Mouse (Mus musculus): ENCODE measurements around the gene Crlf3. TPM values are rescaled to one million over a fixed set of nuclear protein-coding genes. Genes with fewer than 3 reads are reported as not detected.
"Not testable (repeated sequence)": the region's sequence is repeated elsewhere in the genome, so short reads cannot be mapped to it uniquely, and the experiment has no call there.

Crlf3 gene
- polyA plus RNA-seq, 1 experiment: 20.7 TPM

DNA sequence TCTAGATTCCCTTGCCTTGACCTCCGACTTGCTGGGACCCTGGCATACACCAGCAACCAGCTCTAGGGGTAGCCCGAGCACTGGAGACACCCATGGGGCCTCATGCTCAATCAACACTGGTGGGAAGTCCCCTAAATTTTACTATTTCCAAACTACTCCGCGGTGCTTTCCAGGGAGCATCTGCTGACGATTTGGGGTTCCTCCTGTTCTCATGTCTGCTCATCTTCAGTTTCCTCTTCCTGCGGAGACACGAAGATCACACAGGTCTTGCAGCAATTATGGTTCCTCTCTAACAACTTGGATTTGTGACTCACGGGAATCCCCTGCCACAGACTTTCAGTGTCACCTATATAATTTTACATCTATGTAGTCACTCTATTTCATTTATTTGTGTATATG is 37.4 kb downstream of the Crlf3 start:
- TF ChIP-seq CTCF (IDR thresholded peaks at IDR 0.05; ENCODE audit: borderline replicate concordance, insufficient read depth, low read length) (no peak), POLR2A (IDR thresholded peaks at IDR 0.05; ENCODE audit: low read depth, low read length) (no peak)
- Histone ChIP-seq H3K4me1 (ENCODE audit: control insufficient read depth, insufficient read depth, low read length) (no peaks in the 10 kb centered on the region), H3K27ac (ENCODE audit: insufficient read depth, low read length) (no peak overlapping the region), H3K4me3 (ENCODE audit: insufficient read depth, low read length) (no peak overlapping the region)

DNA sequence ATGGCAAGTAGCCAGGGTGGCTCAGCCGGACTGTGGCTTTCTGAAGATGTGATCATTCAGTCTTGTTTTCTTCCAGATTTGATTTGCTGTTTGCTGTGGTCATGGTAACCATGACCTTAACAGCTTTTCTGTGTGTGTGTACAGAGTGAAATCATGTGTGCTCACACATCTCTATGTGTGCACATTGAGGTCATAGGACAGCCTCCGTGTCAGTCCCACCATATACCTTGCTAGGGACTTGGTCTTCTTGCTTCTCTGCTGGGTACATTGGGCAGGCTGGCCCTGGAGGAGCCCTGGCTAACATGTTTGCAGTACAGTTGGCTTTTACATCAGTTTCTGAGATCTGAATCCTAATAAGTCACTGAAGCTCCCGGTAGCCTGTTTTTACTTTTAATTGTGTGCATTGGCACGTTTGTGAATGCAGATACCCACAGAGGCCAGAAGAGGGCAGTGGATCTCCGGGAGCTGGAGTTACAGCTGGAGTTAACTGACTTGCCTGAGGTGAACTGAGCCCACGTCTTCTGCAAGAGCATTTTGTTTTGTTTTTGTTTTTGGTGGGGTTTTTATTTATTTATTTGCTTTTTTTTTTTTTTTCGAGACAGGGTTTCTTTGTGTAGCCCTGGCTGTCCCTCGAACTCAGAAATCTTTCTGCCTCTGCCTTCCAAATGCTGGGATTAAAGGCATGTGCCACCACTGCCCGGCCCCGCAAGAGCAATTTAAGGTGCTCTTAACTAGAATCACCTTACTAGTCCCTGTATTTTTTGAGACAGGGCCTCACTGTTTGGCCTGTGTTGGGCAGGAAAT is 38.0 kb downstream of the Crlf3 start:
- TF ChIP-seq POLR2A (IDR thresholded peaks at IDR 0.05; ENCODE audit: low read depth, low read length): no peak
- TF ChIP-seq CTCF (IDR thresholded peaks at IDR 0.05; ENCODE audit: borderline replicate concordance, insufficient read depth, low read length): peak; percentile 42

DNA sequence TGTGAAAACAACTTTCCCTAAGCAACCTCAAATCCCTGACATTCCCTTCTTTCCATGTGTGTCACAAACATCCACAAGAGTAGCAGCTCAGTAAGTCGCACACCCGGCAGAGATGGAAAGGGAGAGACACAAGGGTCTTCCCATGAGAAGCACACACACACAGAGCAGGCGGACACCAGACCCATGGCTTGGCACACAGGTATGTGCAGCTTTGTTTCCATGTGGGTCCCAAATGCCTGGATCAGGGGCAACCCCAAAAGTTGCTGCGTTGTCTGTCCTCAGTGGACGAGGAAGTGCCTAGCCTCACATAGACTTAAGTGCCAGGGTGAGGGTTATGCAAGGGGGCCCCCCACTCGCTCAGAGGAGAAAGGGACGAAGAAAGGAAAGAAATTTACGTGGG is 43.3 kb downstream of the Crlf3 start:
- no peak overlapping the region for H3K4me3 ChIP-seq (ENCODE audit: insufficient read depth, low read length)
- no peak overlapping the region for H3K27ac ChIP-seq (ENCODE audit: insufficient read depth, low read length)
- H3K4me1 ChIP-seq (ENCODE audit: control insufficient read depth, insufficient read depth, low read length): no peaks in the 10 kb centered on the region
- TF ChIP-seq CTCF (IDR thresholded peaks at IDR 0.05; ENCODE audit: borderline replicate concordance, insufficient read depth, low read length) (no peak), POLR2A (IDR thresholded peaks at IDR 0.05; ENCODE audit: low read depth, low read length) (no peak)

More for the DNA sequence above, 38.0 kb downstream of the Crlf3 start:
- no peak overlapping the region for H3K4me3 ChIP-seq (ENCODE audit: insufficient read depth, low read length)
- no peak overlapping the region for H3K27ac ChIP-seq (ENCODE audit: insufficient read depth, low read length)
- no peaks in the 10 kb centered on the region for H3K4me1 ChIP-seq (ENCODE audit: control insufficient read depth, insufficient read depth, low read length)

- TF ChIP-seq POLR2A (IDR thresholded peaks at IDR 0.05; ENCODE audit: low read depth, low read length): no peak
- no peak for TF ChIP-seq CTCF (IDR thresholded peaks at IDR 0.05; ENCODE audit: borderline replicate concordance, insufficient read depth, low read length)
Measured at GRCm38 (mm10) chr11:80021306-80021705, 59.5 kb downstream of the Crlf3 start.

GRCm38 (mm10) chr11:80019792-80020191 is 61.0 kb downstream of the Crlf3 start:
- Histone ChIP-seq H3K4me1 (ENCODE audit: control insufficient read depth, insufficient read depth, low read length) (no peaks in the 10 kb centered on the region), H3K27ac (ENCODE audit: insufficient read depth, low read length) (no peak overlapping the region), H3K4me3 (ENCODE audit: insufficient read depth, low read length) (no peak overlapping the region)
- TF ChIP-seq CTCF (IDR thresholded peaks at IDR 0.05; ENCODE audit: borderline replicate concordance, insufficient read depth, low read length): no peak

More at GRCm38 (mm10) chr11:80021306-80021705, 59.5 kb downstream of the Crlf3 start:
- Histone ChIP-seq H3K27ac (ENCODE audit: insufficient read depth, low read length) (no peak overlapping the region), H3K4me1 (ENCODE audit: control insufficient read depth, insufficient read depth, low read length) (no peaks in the 10 kb centered on the region), H3K4me3 (ENCODE audit: insufficient read depth, low read length) (no peak overlapping the region)

- H3K4me1 ChIP-seq (ENCODE audit: control insufficient read depth, insufficient read depth, low read length); H3K4me3 ChIP-seq (ENCODE audit: insufficient read depth, low read length); H3K27ac ChIP-seq (ENCODE audit: insufficient read depth, low read length): not testable (repeated sequence)
Measured at GRCm38 (mm10) chr11:80016533-80016932, 64.3 kb downstream of the Crlf3 start.

Other genes with a start within 250 kb of the Crlf3 start
- gene Utp6, start 118.6 kb downstream of the Crlf3 start, polyA plus RNA-seq (2011; ENCODE audit: insufficient read length, low read depth, missing spikeins): 34.9 and 38.4 TPM in 2 replicates
- 50.9 and 63.6 TPM in 2 replicates for gene Suz12, start 87.9 kb downstream of the Crlf3 start, polyA plus RNA-seq (2011; ENCODE audit: insufficient read length, low read depth, missing spikeins)
- gene Atad5, start 8.4 kb upstream of the Crlf3 start, polyA plus RNA-seq (2011; ENCODE audit: insufficient read length, low read depth, missing spikeins): 7.4 and 11.4 TPM in 2 replicates
- 13.9 and 16.6 TPM in 2 replicates for gene Tefm, start 61.2 kb upstream of the Crlf3 start, polyA plus RNA-seq (2011; ENCODE audit: insufficient read length, low read depth, missing spikeins)
- gene Adap2, start 73.1 kb upstream of the Crlf3 start, polyA plus RNA-seq (2011; ENCODE audit: insufficient read length, low read depth, missing spikeins): not detected in 2 replicates
- gene Rnf135, start 102.9 kb upstream of the Crlf3 start, polyA plus RNA-seq (2011; ENCODE audit: insufficient read length, low read depth, missing spikeins): 7.5 and 8.0 TPM in 2 replicates
- gene Rhot1, start 128.0 kb upstream of the Crlf3 start, polyA plus RNA-seq (2011; ENCODE audit: insufficient read length, low read depth, missing spikeins): 53.8 and 65.6 TPM in 2 replicates
- 1.3 and 1.8 TPM in 2 replicates for gene Rhbdl3, start 219.9 kb upstream of the Crlf3 start, polyA plus RNA-seq (2011; ENCODE audit: insufficient read length, low read depth, missing spikeins)

Data from embryonic fibroblast, embryonic 13.5 days (primary cell).